Mouse (Mus musculus) heart, postnatal 0 days (tissue): Measurements from ENCODE around the gene Ppp5c. TPM values are rescaled to one million over a fixed set of nuclear protein-coding genes. Genes with fewer than 3 reads are reported as not detected.

ENCODE experiments used
- ATAC-seq: fragments of 200-750 bp; cut with Nextera tagmentation; 2 replicates; pipeline ENCODE4 v1.8.0; 2017; ENCODE audit warnings: low read depth, moderate number of reproducible peaks, moderate library complexity; ENCODE audit not compliant: insufficient read depth
- DNase-seq: peaks from one replicate; pipeline ENCODE4 v3.0.0-alpha.2; 2016; ENCODE audit warnings: low spot score
- H3K27ac ChIP-seq: fragments of 300-500 bp; sonication (generic); 2 replicates; pipeline ENCODE4 v1.5.1; 2014; ENCODE audit warnings: low read depth, mild to moderate bottlenecking
- H3K27me3 ChIP-seq: fragments of 300-500 bp; sonication (generic); 2 replicates; pipeline ENCODE4 v1.6.1; 2014; ENCODE audit warnings: low read length, mixed read lengths; ENCODE audit not compliant: control insufficient read depth, insufficient read depth
- H3K36me3 ChIP-seq: fragments of 300-500 bp; sonication (generic); replicated peaks from 2 replicates; pipeline ENCODE4 v1.6.1; 2014; ENCODE audit warnings: low read length, mixed read lengths; ENCODE audit not compliant: control insufficient read depth, insufficient read depth
- H3K4me1 ChIP-seq: fragments of 300-500 bp; sonication (generic); 2 replicates; pipeline ENCODE4 v1.6.1; 2014; ENCODE audit warnings: antibody characterized with exemption; ENCODE audit not compliant: control insufficient read depth, insufficient read depth
- H3K4me2 ChIP-seq: fragments of 300-500 bp; sonication (generic); 2 replicates; pipeline ENCODE4 v1.6.1; 2014; ENCODE audit warnings: low read depth, mild to moderate bottlenecking, low read length, moderate library complexity
- H3K4me3 ChIP-seq: fragments of 300-500 bp; sonication (generic); 2 replicates; pipeline ENCODE4 v1.5.1; 2014; ENCODE audit warnings: low read depth, low read length
- H3K9ac ChIP-seq: fragments of 300-500 bp; sonication (generic); replicated peaks from 2 replicates; pipeline ENCODE4 v1.6.1; 2014; ENCODE audit warnings: low read depth, low read length, mixed read lengths
- H3K9me3 ChIP-seq: fragments of 300-500 bp; sonication (generic); replicated peaks from 2 replicates; pipeline ENCODE4 v1.6.1; 2016; ENCODE audit warnings: low read length; ENCODE audit not compliant: control insufficient read depth
- CTCF ChIP-seq: IDR thresholded peaks from 2 replicates; pipeline ENCODE4 v1.5.1; 2016; ENCODE audit warnings: antibody characterized with exemption, control low read depth, low read depth
- EP300 ChIP-seq: IDR thresholded peaks from 2 replicates; pipeline ENCODE4 v1.6.1; 2016; ENCODE audit warnings: antibody characterized with exemption, low read depth
- WGBS: fragments of 180-500 bp; shearing (Covaris S2); extraction: QIAGEN DNeasy Blood & Tissue Kit; methylation state at CpG from one replicate; pipeline ENCODE4 v1.1.7; 2014; 5-methylcytosine and 5-hydroxymethylcytosine counted together
- polyA plus RNA-seq: library from polyadenylated mRNA; unstranded; fragments of >200 nt; fragmentation: Nextera tagmentation; extraction: Ambion mirVana; gene quantifications from 2 replicates; pipeline ENCODE4 v1.2.1, GENCODE M21; 2015
- total RNA-seq: library from RNA; depleted of rRNA; stranded (reverse); fragments of >200 nt; gene quantifications from 2 replicates; pipeline ENCODE4 v1.2.3, GENCODE M21; 2014; ENCODE audit warnings: low replicate concordance

Ppp5c gene
- total and polyA plus RNA-seq, 2 experiments from 2014 or later = 55.0 to 88.5 TPM

- DNase-seq (no peak), ATAC-seq (no peak)
- Histone ChIP-seq H3K4me1 (no peaks in the 10 kb centered on the region), H3K4me2 (no peak overlapping the region), H3K9me3 (no peaks in the 10 kb centered on the region), H3K4me3 (no peak overlapping the region), H3K9ac (no peak overlapping the region), H3K27ac (no peak overlapping the region), H3K27me3 (no peaks in the 10 kb centered on the region), H3K36me3 (peaks cover 93% of the 10 kb centered on the region)
- WGBS = 77% methylated on average over 5 of the region's 5 CpGs
- TF ChIP-seq CTCF (no peak), EP300 (no peak)
Observed at GRCm38 (mm10) chr7:17010010-17010347, 17.7 kb downstream of the Ppp5c start.

GRCm38 (mm10) chr7:17009326-17010009, 18.3 kb downstream of the Ppp5c start:
- Histone ChIP-seq H3K9me3 (no peaks in the 10 kb centered on the region), H3K9ac (no peak overlapping the region), H3K36me3 (peaks cover 93% of the 10 kb centered on the region), H3K27ac (no peak overlapping the region), H3K4me2 (no peak overlapping the region), H3K4me3 (no peak overlapping the region), H3K4me1 (no peaks in the 10 kb centered on the region), H3K27me3 (no peaks in the 10 kb centered on the region)
- 84% methylated on average over 16 of the region's 16 CpGs for WGBS
- TF ChIP-seq EP300 (no peak), CTCF (no peak)
- DNase-seq (no peak), ATAC-seq (no peak)

GRCm38 (mm10) chr7:17007300-17007699, 20.4 kb downstream of the Ppp5c start:
- no peak overlapping the region for H3K4me2 ChIP-seq
- H3K9ac ChIP-seq = no peak overlapping the region
- no peaks in the 10 kb centered on the region for H3K27me3 ChIP-seq
- 71% methylated on average over 4 of the region's 4 CpGs for WGBS
- TF ChIP-seq CTCF (peak; percentile 95), EP300 (no peak)
- DNase-seq (peak; percentile 72), ATAC-seq (peak; percentile 50)
- H3K4me1 ChIP-seq = peaks cover 16% of the 10 kb centered on the region
- no peaks in the 10 kb centered on the region for H3K9me3 ChIP-seq
- no peak overlapping the region for H3K4me3 ChIP-seq
- H3K27ac ChIP-seq = no peak overlapping the region
- peaks cover 84% of the 10 kb centered on the region for H3K36me3 ChIP-seq

GRCm38 (mm10) chr7:17004716-17005115, 23.0 kb downstream of the Ppp5c start:
- Histone ChIP-seq H3K4me1 (peaks cover 16% of the 10 kb centered on the region), H3K27ac (no peak overlapping the region), H3K4me2 (no peak overlapping the region), H3K4me3 (no peak overlapping the region), H3K9me3 (no peaks in the 10 kb centered on the region), H3K9ac (no peak overlapping the region), H3K36me3 (peaks cover 75% of the 10 kb centered on the region), H3K27me3 (no peaks in the 10 kb centered on the region)
- no peak for TF ChIP-seq EP300
- TF ChIP-seq CTCF = no peak
- DNase-seq = no peak
- WGBS = 79% methylated on average over 7 of the region's 7 CpGs
- no peak for ATAC-seq

GRCm38 (mm10) chr7:17003230-17003960, 24.3 kb downstream of the Ppp5c start:
- Histone ChIP-seq H3K4me3 (no peak overlapping the region), H3K27ac (peak overlapping the region; percentile 62), H3K4me2 (no peak overlapping the region), H3K4me1 (peaks cover 22% of the 10 kb centered on the region), H3K27me3 (no peaks in the 10 kb centered on the region), H3K9me3 (no peaks in the 10 kb centered on the region), H3K36me3 (peaks cover 70% of the 10 kb centered on the region), H3K9ac (peak overlapping the region; percentile 34; the same call in 1 of the 2 replicates)
- TF ChIP-seq EP300 (no peak), CTCF (no peak)
- WGBS = 60% methylated on average over 7 of the region's 7 CpGs
- ATAC-seq = no peak
- DNase-seq = no peak
